In the genomic region with DNA sequence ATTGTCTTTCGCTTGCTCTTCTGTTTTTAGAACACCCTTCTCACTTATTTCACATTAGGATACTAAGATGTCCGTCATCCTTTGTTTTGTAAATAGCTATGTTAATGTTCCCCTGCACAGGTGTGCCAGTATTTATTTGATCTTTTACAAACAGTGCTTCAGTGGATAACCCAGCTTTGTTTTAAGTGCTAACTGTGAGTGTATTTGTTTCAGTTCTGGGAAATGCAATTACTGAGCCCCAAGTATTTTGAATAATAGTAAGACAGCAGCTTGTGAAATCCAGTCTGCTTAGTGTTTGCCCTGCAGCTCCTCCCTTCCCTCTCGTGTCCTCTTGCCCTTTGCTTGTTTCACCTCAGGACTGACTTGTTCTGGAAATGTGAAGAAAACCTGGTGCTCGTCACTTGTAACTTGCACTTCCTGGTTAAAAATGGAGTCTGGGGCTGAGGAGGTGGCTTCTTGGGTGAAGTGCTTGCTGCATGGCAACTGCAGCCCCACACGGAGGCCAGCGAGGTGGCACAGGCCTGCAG, we compare ENCODE assay signal across 17 mouse cellular contexts.
"Had no signal": no experiment of that assay in that cellular context is flagged by ENCODE, and none has a peak within 500 bp of the region (broad histone marks: within the 10 kb centered on the region; RNA-seq: fewer than 3 reads in every experiment).

No protein-coding gene starts in this region.

- H3K9me3 ChIP-seq: liver, embryonic 13.5 days; neural tube, embryonic 12.5 days; neural tube, embryonic 15.5 days; stomach, embryonic 15.5 days had no signal

- DNase-seq: kidney, adult 18-20 months; kidney, postnatal 25 days; layer of hippocampus, adult 9-11 months; liver, embryonic 13.5 days; lung, adult 2 months; lung, postnatal 14 days; lung, postnatal 4 days; midbrain, embryonic 14.5 days; right cerebral cortex, adult 18-20 months; right cerebral cortex, postnatal 14 days; right cerebral cortex, postnatal 4 days; spleen, adult 18-20 months; thymus, postnatal 25 days had no signal

- H3K36me3 ChIP-seq: neural tube, embryonic 12.5 days; neural tube, embryonic 15.5 days had no signal

- H3K4me1 ChIP-seq: liver, embryonic 13.5 days; neural tube, embryonic 12.5 days; stomach, embryonic 15.5 days had no signal

- H3K27ac ChIP-seq: layer of hippocampus, adult 2 months; liver, embryonic 13.5 days; neural tube, embryonic 12.5 days; neural tube, embryonic 15.5 days; stomach, embryonic 15.5 days had no signal

- H3K9ac ChIP-seq: liver, embryonic 13.5 days; neural tube, embryonic 12.5 days; neural tube, embryonic 15.5 days; stomach, embryonic 15.5 days had no signal

- H3K4me3 ChIP-seq: layer of hippocampus, adult 2 months; liver, embryonic 13.5 days; neural tube, embryonic 12.5 days; neural tube, embryonic 15.5 days; stomach, embryonic 15.5 days had no signal

- H3K27me3 ChIP-seq: liver, embryonic 13.5 days; neural tube, embryonic 12.5 days; neural tube, embryonic 15.5 days; stomach, embryonic 15.5 days had no signal
